Mouse (Mus musculus) heart, adult 18-20 months (tissue): Measurements from ENCODE around the gene Vmn1r76. TPM values are rescaled to one million over a fixed set of nuclear protein-coding genes. Genes with fewer than 3 reads are reported as not detected.

Experiments
- DNase-seq, 2 experiments: peaks; one replicate each; pipeline ENCODE4 v3.0.0; 2021 to 2022; ENCODE audit warnings: mixed read lengths in 1 of 2
- long read RNA-seq, 2 experiments: library from polyadenylated mRNA; stranded (forward); transcript quantifications; one replicate each; pipeline ENCODE4 v2.0.0; 2021
- total RNA-seq, 2 experiments: library from RNA; stranded (reverse); gene quantifications; 2 replicates each; pipeline ENCODE4 v1.2.3; 2021

Vmn1r76 gene
- not detected for total RNA-seq
- long read RNA-seq, experiment 1, result 0 reads
- long read RNA-seq, experiment 2, result 0 reads

DNA sequence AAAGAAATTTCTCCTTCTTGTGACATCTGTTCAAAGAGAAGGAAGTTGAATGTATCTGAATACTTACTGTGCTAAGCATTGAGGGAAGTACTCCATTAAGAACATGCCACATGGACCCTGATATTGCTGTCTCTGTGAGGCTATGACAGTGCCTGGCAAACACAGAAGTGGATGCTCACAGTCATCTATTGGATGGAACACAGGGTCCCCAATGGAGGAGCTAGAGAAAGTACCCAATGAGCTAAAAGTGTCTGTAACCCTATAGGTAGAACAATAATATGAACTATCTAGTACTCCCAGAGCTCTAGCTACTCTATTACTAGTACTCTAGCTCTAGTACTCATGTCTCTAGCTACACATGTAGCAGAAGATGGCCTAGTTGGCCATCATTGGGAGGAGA is at the start of gene Vmn1r76:
Vmn1r76 (minus strand) TSS at position 101 of the 400 bp plus-strand sequence.
- DNase-seq, result no peak

DNA sequence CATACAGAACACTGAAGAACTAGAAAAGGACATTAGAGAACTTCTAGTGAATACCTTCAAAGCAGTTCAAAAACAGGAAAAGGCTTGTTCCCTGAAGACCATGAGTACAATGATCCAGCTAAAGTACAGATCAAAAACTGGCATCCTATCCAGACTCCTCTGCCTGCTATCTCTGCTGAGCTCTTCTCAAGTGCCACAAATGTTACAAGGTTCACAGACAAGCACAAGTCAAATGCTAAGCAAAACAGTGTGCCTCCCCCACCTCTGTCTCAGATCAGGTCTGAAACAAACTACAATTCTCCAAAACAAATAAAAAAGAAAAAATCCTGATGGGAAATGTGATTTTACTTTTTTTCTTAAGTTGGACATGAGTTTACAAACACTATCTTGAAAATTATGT is 34.6 kb upstream of the Vmn1r76 start:
- no peak for DNase-seq

- DNase-seq, result no peak
Measured at GRCm38 (mm10) chr7:11947991-11948390, 10.0 kb upstream of the Vmn1r76 start.

- no peak for DNase-seq
Measured at GRCm38 (mm10) chr7:11874330-11874729, 63.7 kb downstream of the Vmn1r76 start, which contains the start of gene Vmn1r75. Gene Vmn1r75 (plus strand): TSS chr7:11874630.

Other genes with a start within 250 kb of the Vmn1r76 start
- gene Vmn1r73, start 207.9 kb downstream of the Vmn1r76 start, total RNA-seq, result not detected
- not detected for gene Vmn1r74, start 104.2 kb downstream of the Vmn1r76 start, total RNA-seq
- gene Vmn1r75, start 63.6 kb downstream of the Vmn1r76 start, total RNA-seq, result not detected
- not detected for gene Vmn1r77, start 98.5 kb upstream of the Vmn1r76 start, total RNA-seq
- gene Vmn1r78, start 212.0 kb upstream of the Vmn1r76 start, total RNA-seq, result not detected
- gene Vmn1r79, start 233.1 kb upstream of the Vmn1r76 start, total RNA-seq, result not detected